Mouse (Mus musculus) kidney, adult 2 months (tissue): ENCODE data around the gene Coro7.

ENCODE experiments used
- CTCF ChIP-seq: fragments of 200-500 bp; conservative IDR thresholded peaks from 2 replicates; pipeline ENCODE4 v1.5.1; 2011; ENCODE audit warnings: low read depth, mild to moderate bottlenecking, control low read depth, low read length, moderate library complexity, mixed read lengths; ENCODE audit not compliant: insufficient read depth, insufficient read length
- POLR2A ChIP-seq: fragments of 200-500 bp; IDR thresholded peaks from one replicate; pipeline ENCODE4 v1.6.1; 2011; ENCODE audit warnings: low read depth, low read length, control low read depth

DNA sequence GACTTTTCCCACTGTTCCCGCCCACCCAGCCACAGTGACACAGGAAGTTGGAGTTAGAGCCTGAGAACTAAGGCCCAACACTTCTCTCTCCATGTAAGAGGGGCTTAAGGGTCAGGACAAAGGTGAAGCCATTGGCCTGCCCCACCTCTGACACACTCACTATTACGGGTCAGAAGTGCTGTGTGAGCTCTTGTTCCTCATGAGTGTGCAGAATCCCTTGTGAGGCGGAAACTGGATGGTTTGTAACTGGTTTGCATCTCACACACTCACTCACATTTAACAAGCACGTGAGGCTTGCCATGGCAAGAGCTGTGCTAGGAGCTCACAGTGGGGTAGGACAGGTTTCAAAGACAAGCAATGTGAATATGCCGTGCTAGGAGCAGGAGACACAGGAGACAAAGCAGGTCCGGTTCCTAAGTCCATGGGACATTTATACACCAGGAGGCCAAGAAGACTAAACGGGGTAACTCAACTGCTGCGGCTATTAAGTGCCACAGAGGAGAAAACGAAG is 23.0 kb downstream of the Coro7 start:
- TF ChIP-seq CTCF: no peak
- no peak for TF ChIP-seq POLR2A
